ENCODE assay signal across 10 mouse cellular contexts in genomic region chr10:92333042-92333774, GRCm38 (mm10).
DNase-seq lines count a peak whose midpoint lies in the region; ATAC-seq lines count a peak whose summit lies in the region.
"Had no signal": no experiment of that assay in that cellular context is flagged by ENCODE, and none has a peak within 500 bp of the region (broad histone marks: within the 10 kb centered on the region; RNA-seq: fewer than 3 reads in every experiment).

No protein-coding gene starts in this region.

- WGBS in kidney, embryonic 16.5 days, result 28% methylated on average over 3 of the region's 3 CpGs
- 26% methylated on average over 3 of the region's 3 CpGs for WGBS in kidney, embryonic 15.5 days
- 4% methylated on average over 3 of the region's 3 CpGs for WGBS in forebrain, embryonic 10.5 days
- WGBS in intestine, embryonic 15.5 days, result 23% methylated on average over 3 of the region's 3 CpGs
- 3% methylated on average over 3 of the region's 3 CpGs for WGBS in neural tube, embryonic 12.5 days
- whole genome bisulfite sequencing in heart, embryonic 12.5 days, result 25% methylated on average over 3 of the region's 3 CpGs

- H3K27ac ChIP-seq in kidney, embryonic 16.5 days (ENCODE audit: low read length), result no peak overlapping the region
- H3K27ac ChIP-seq in kidney, embryonic 15.5 days, result no peak overlapping the region
- H3K27ac ChIP-seq in forebrain, embryonic 10.5 days, result peak overlapping the region; percentile 89
- no peak overlapping the region for H3K27ac ChIP-seq in intestine, embryonic 15.5 days
- peak overlapping the region; percentile 23; the same call in 1 of the 2 replicates for H3K27ac ChIP-seq in neural tube, embryonic 12.5 days
- H3K27ac ChIP-seq in heart, embryonic 12.5 days (ENCODE audit: poor library complexity, severe bottlenecking), result no peak overlapping the region
- H3K27ac ChIP-seq: limb, embryonic 15.5 days had no signal

- 0 out of 2 replicates have a peak, but pooled peaks have one; percentile 19 for ATAC-seq in kidney, embryonic 16.5 days (ENCODE audit: low FRiP score, low TSS enrichment)
- no peak for ATAC-seq in kidney, embryonic 15.5 days (replicated peaks; ENCODE audit: low FRiP score)
- 0 out of 2 replicates have a peak, but pooled peaks have one; percentile 39 for ATAC-seq in intestine, embryonic 15.5 days
- ATAC-seq in neural tube, embryonic 12.5 days (ENCODE audit: low FRiP score, low read depth), result peak; percentile 85
- ATAC-seq in heart, embryonic 12.5 days (ENCODE audit: insufficient number of reproducible peaks, low FRiP score), result no peak

- no peak overlapping the region for H3K9ac ChIP-seq in kidney, embryonic 16.5 days (replicated peaks; ENCODE audit: low read length)
- H3K9ac ChIP-seq in kidney, embryonic 15.5 days, result no peak overlapping the region
- H3K9ac ChIP-seq in intestine, embryonic 15.5 days, result no peak overlapping the region
- no peak overlapping the region for H3K9ac ChIP-seq in neural tube, embryonic 12.5 days
- no peak overlapping the region for H3K9ac ChIP-seq in heart, embryonic 12.5 days
- H3K9ac ChIP-seq: limb, embryonic 15.5 days had no signal

- H3K4me3 ChIP-seq in kidney, embryonic 16.5 days (ENCODE audit: low read length), result no peak overlapping the region
- no peak overlapping the region for H3K4me3 ChIP-seq in kidney, embryonic 15.5 days (replicated peaks)
- peak overlapping the region; percentile 16; the same call in 1 of the 2 replicates for H3K4me3 ChIP-seq in forebrain, embryonic 10.5 days
- no peak overlapping the region for H3K4me3 ChIP-seq in intestine, embryonic 15.5 days (replicated peaks)
- no peak overlapping the region for H3K4me3 ChIP-seq in neural tube, embryonic 12.5 days
- H3K4me3 ChIP-seq in heart, embryonic 12.5 days, result no peak overlapping the region
- H3K4me3 ChIP-seq: erythroblast, embryonic 14.5 days; limb, embryonic 15.5 days had no signal

- H3K27me3 ChIP-seq in kidney, embryonic 16.5 days (ENCODE audit: insufficient read depth, low read length), result no peaks in the 10 kb centered on the region
- no peaks in the 10 kb centered on the region for H3K27me3 ChIP-seq in kidney, embryonic 15.5 days
- H3K27me3 ChIP-seq in forebrain, embryonic 10.5 days (ENCODE audit: poor library complexity, severe bottlenecking), result no peaks in the 10 kb centered on the region
- no peaks in the 10 kb centered on the region for H3K27me3 ChIP-seq in intestine, embryonic 15.5 days (replicated peaks)
- H3K27me3 ChIP-seq in neural tube, embryonic 12.5 days (replicated peaks), result no peaks in the 10 kb centered on the region
- no peaks in the 10 kb centered on the region for H3K27me3 ChIP-seq in heart, embryonic 12.5 days (replicated peaks)
- H3K27me3 ChIP-seq: limb, embryonic 15.5 days had no signal

- H3K4me2 ChIP-seq in kidney, embryonic 16.5 days (replicated peaks; ENCODE audit: low read depth, low read length), result no peak overlapping the region
- no peak overlapping the region for H3K4me2 ChIP-seq in kidney, embryonic 15.5 days
- H3K4me2 ChIP-seq in intestine, embryonic 15.5 days (replicated peaks), result no peak overlapping the region
- no peak overlapping the region for H3K4me2 ChIP-seq in neural tube, embryonic 12.5 days (replicated peaks)
- no peak overlapping the region for H3K4me2 ChIP-seq in heart, embryonic 12.5 days
- H3K4me2 ChIP-seq: limb, embryonic 15.5 days had no signal

- no peaks in the 10 kb centered on the region for H3K9me3 ChIP-seq in kidney, embryonic 16.5 days (ENCODE audit: low read length)
- H3K9me3 ChIP-seq in kidney, embryonic 15.5 days (replicated peaks), result no peaks in the 10 kb centered on the region
- H3K9me3 ChIP-seq in forebrain, embryonic 10.5 days, result no peaks in the 10 kb centered on the region
- no peaks in the 10 kb centered on the region for H3K9me3 ChIP-seq in intestine, embryonic 15.5 days
- H3K9me3 ChIP-seq in neural tube, embryonic 12.5 days, result no peaks in the 10 kb centered on the region
- no peaks in the 10 kb centered on the region for H3K9me3 ChIP-seq in heart, embryonic 12.5 days (replicated peaks)
- H3K9me3 ChIP-seq: limb, embryonic 15.5 days had no signal

- no peaks in the 10 kb centered on the region for H3K36me3 ChIP-seq in kidney, embryonic 16.5 days (ENCODE audit: insufficient read depth, low read length)
- H3K36me3 ChIP-seq in kidney, embryonic 15.5 days, result no peaks in the 10 kb centered on the region
- no peaks in the 10 kb centered on the region for H3K36me3 ChIP-seq in forebrain, embryonic 10.5 days (replicated peaks)
- H3K36me3 ChIP-seq in intestine, embryonic 15.5 days, result no peaks in the 10 kb centered on the region
- no peaks in the 10 kb centered on the region for H3K36me3 ChIP-seq in neural tube, embryonic 12.5 days
- no peaks in the 10 kb centered on the region for H3K36me3 ChIP-seq in heart, embryonic 12.5 days
- H3K36me3 ChIP-seq: limb, embryonic 15.5 days had no signal

- H3K4me1 ChIP-seq in kidney, embryonic 16.5 days (ENCODE audit: insufficient read depth, low read length), result peaks cover 9% of the 10 kb centered on the region; the same call in 1 of the 2 replicates
- H3K4me1 ChIP-seq in kidney, embryonic 15.5 days, result peaks cover 12% of the 10 kb centered on the region
- H3K4me1 ChIP-seq in forebrain, embryonic 10.5 days, result peaks cover 82% of the 10 kb centered on the region
- H3K4me1 ChIP-seq in intestine, embryonic 15.5 days (replicated peaks), result 0 out of 2 replicates have a peak, but pooled peaks cover 4% of the 10 kb centered on the region
- peaks cover 16% of the 10 kb centered on the region for H3K4me1 ChIP-seq in neural tube, embryonic 12.5 days
- peaks cover 7% of the 10 kb centered on the region; the same call in 1 of the 2 replicates for H3K4me1 ChIP-seq in heart, embryonic 12.5 days (replicated peaks)

- peak; percentile 76 for DNase-seq in forebrain, embryonic 10.5 days (ENCODE audit: extremely low spot score, low spot score)
- DNase-seq in lung, postnatal 36 days, result no peak
- no peak for DNase-seq in lung, postnatal 10 days

Comparison
In these comparisons a context has a peak if more than half of its experiments do, and no peak if none do; other contexts are left out.
1. ATAC-seq: peak in kidney, embryonic 16.5 days (single experiment), intestine, embryonic 15.5 days (single experiment) and neural tube, embryonic 12.5 days (single experiment); none in kidney, embryonic 15.5 days (single experiment) and heart, embryonic 12.5 days (single experiment).
2. H3K27ac ChIP-seq: peak in forebrain, embryonic 10.5 days (single experiment) and neural tube, embryonic 12.5 days (single experiment); none in kidney, embryonic 16.5 days (single experiment), kidney, embryonic 15.5 days (single experiment), intestine, embryonic 15.5 days (single experiment) and heart, embryonic 12.5 days (single experiment).